Mouse (Mus musculus): ENCODE data around the gene Cep128. TPM values are rescaled to one million over a fixed set of nuclear protein-coding genes. Genes with fewer than 3 reads are reported as not detected.

Cep128 gene
- polyA plus RNA-seq, 1 experiment from 2014 or later: 12.6 TPM

GRCm38 (mm10) chr12:91040267-91040905, 343.8 kb downstream of the Cep128 start:
- ATAC-seq (ENCODE audit: insufficient read depth) (no peak), DNase-seq (no peak)
- 81% methylated on average over 7 of the region's 7 CpGs for WGBS
- Histone ChIP-seq H3K27ac (ENCODE audit: low read depth) (no peak overlapping the region), H3K9ac (no peak overlapping the region), H3K9me3 (ENCODE audit: low read depth, low read length) (no peaks in the 10 kb centered on the region), H3K27me3 (ENCODE audit: insufficient read depth, low read length) (no peaks in the 10 kb centered on the region), H3K4me1 (ENCODE audit: insufficient read depth) (no peaks in the 10 kb centered on the region), H3K4me3 (ENCODE audit: low read depth, low read length) (no peak overlapping the region), H3K4me2 (no peak overlapping the region), H3K36me3 (ENCODE audit: insufficient read depth) (no peaks in the 10 kb centered on the region)
- no peak for TF ChIP-seq CTCF (IDR thresholded peaks at IDR 0.05; ENCODE audit: low read depth)

- H3K27me3 ChIP-seq (ENCODE audit: insufficient read depth, low read length): no peaks in the 10 kb centered on the region
- TF ChIP-seq CTCF (IDR thresholded peaks at IDR 0.05; ENCODE audit: low read depth): no peak
- H3K4me1 ChIP-seq (ENCODE audit: insufficient read depth): peaks cover 8% of the 10 kb centered on the region; the same call in 1 of the 2 replicates
- ATAC-seq (ENCODE audit: insufficient read depth): peak; percentile 88
- 36% methylated on average over 5 of the region's 5 CpGs for WGBS
- no peaks in the 10 kb centered on the region for H3K9me3 ChIP-seq (ENCODE audit: low read depth, low read length)
- H3K36me3 ChIP-seq (ENCODE audit: insufficient read depth): no peaks in the 10 kb centered on the region
- H3K4me3 ChIP-seq (ENCODE audit: low read depth, low read length): no peak overlapping the region
- H3K27ac ChIP-seq (ENCODE audit: low read depth): peak overlapping the region; percentile 42; the same call in 1 of the 2 replicates
- no peak overlapping the region for H3K4me2 ChIP-seq
- peak; percentile 78 for DNase-seq
- no peak overlapping the region for H3K9ac ChIP-seq
These were observed 355.1 kb downstream of the Cep128 start for GRCm38 (mm10) chr12:91029116-91029515.

- TF ChIP-seq CTCF (IDR thresholded peaks at IDR 0.05; ENCODE audit: low read depth): no peak
- no peaks in the 10 kb centered on the region for H3K27me3 ChIP-seq (ENCODE audit: insufficient read depth, low read length)
- ATAC-seq (ENCODE audit: insufficient read depth) (peak; percentile 77), DNase-seq (peak; percentile 65)
- H3K27ac ChIP-seq (ENCODE audit: low read depth): peak overlapping the region; percentile 76; the same call in 1 of the 2 replicates
- WGBS: 26% methylated on average over 9 of the region's 9 CpGs
- H3K9me3 ChIP-seq (ENCODE audit: low read depth, low read length): no peaks in the 10 kb centered on the region
- H3K9ac ChIP-seq: no peak overlapping the region
- H3K4me2 ChIP-seq: no peak overlapping the region
- H3K4me1 ChIP-seq (ENCODE audit: insufficient read depth): peaks cover 8% of the 10 kb centered on the region; the same call in 1 of the 2 replicates
- no peaks in the 10 kb centered on the region for H3K36me3 ChIP-seq (ENCODE audit: insufficient read depth)
- no peak overlapping the region for H3K4me3 ChIP-seq (ENCODE audit: low read depth, low read length)
These were observed 356.5 kb downstream of the Cep128 start for GRCm38 (mm10) chr12:91027681-91028080.

GRCm38 (mm10) chr12:91027100-91027499, 357.1 kb downstream of the Cep128 start:
- TF ChIP-seq CTCF (IDR thresholded peaks at IDR 0.05; ENCODE audit: low read depth): no peak
- 60% methylated on average over 4 of the region's 4 CpGs for WGBS
- Histone ChIP-seq H3K36me3 (ENCODE audit: insufficient read depth) (no peaks in the 10 kb centered on the region), H3K9me3 (ENCODE audit: low read depth, low read length) (no peaks in the 10 kb centered on the region), H3K4me2 (no peak overlapping the region), H3K4me1 (ENCODE audit: insufficient read depth) (peaks cover 8% of the 10 kb centered on the region; the same call in 1 of the 2 replicates), H3K27me3 (ENCODE audit: insufficient read depth, low read length) (no peaks in the 10 kb centered on the region), H3K27ac (ENCODE audit: low read depth) (peak overlapping the region; percentile 70), H3K4me3 (ENCODE audit: low read depth, low read length) (no peak overlapping the region), H3K9ac (no peak overlapping the region)
- ATAC-seq (ENCODE audit: insufficient read depth): 0 out of 2 replicates have a peak, but pooled peaks have one; percentile 3
- DNase-seq: no peak

GRCm38 (mm10) chr12:91015075-91015474, 369.1 kb downstream of the Cep128 start:
- ATAC-seq (ENCODE audit: insufficient read depth) (no peak), DNase-seq (no peak)
- Histone ChIP-seq H3K27ac (ENCODE audit: low read depth) (no peak overlapping the region), H3K4me1 (ENCODE audit: insufficient read depth) (no peaks in the 10 kb centered on the region), H3K36me3 (ENCODE audit: insufficient read depth) (no peaks in the 10 kb centered on the region), H3K9me3 (ENCODE audit: low read depth, low read length) (no peaks in the 10 kb centered on the region), H3K9ac (no peak overlapping the region), H3K27me3 (ENCODE audit: insufficient read depth, low read length) (no peaks in the 10 kb centered on the region), H3K4me3 (ENCODE audit: low read depth, low read length) (no peak overlapping the region), H3K4me2 (no peak overlapping the region)
- 72% methylated on average over 6 of the region's 6 CpGs for WGBS
- no peak for TF ChIP-seq CTCF (IDR thresholded peaks at IDR 0.05; ENCODE audit: low read depth)

- no peak for TF ChIP-seq CTCF (IDR thresholded peaks at IDR 0.05; ENCODE audit: low read depth)
- Histone ChIP-seq H3K9me3 (ENCODE audit: low read depth, low read length) (no peaks in the 10 kb centered on the region), H3K27me3 (ENCODE audit: insufficient read depth, low read length) (no peaks in the 10 kb centered on the region), H3K4me1 (ENCODE audit: insufficient read depth) (no peaks in the 10 kb centered on the region), H3K4me3 (ENCODE audit: low read depth, low read length) (no peak overlapping the region), H3K9ac (no peak overlapping the region), H3K36me3 (ENCODE audit: insufficient read depth) (no peaks in the 10 kb centered on the region), H3K4me2 (no peak overlapping the region), H3K27ac (ENCODE audit: low read depth) (no peak overlapping the region)
- ATAC-seq (ENCODE audit: insufficient read depth) (no peak), DNase-seq (no peak)
- 77% methylated on average over 6 of the region's 6 CpGs for WGBS
These were observed 371.2 kb downstream of the Cep128 start for GRCm38 (mm10) chr12:91013043-91013442.

GRCm38 (mm10) chr12:91012184-91012583, 372.0 kb downstream of the Cep128 start:
- no peak for DNase-seq
- Histone ChIP-seq H3K9ac (no peak overlapping the region), H3K4me1 (ENCODE audit: insufficient read depth) (no peaks in the 10 kb centered on the region), H3K27me3 (ENCODE audit: insufficient read depth, low read length) (no peaks in the 10 kb centered on the region), H3K4me2 (no peak overlapping the region), H3K36me3 (ENCODE audit: insufficient read depth) (no peaks in the 10 kb centered on the region), H3K9me3 (ENCODE audit: low read depth, low read length) (no peaks in the 10 kb centered on the region), H3K27ac (ENCODE audit: low read depth) (no peak overlapping the region), H3K4me3 (ENCODE audit: low read depth, low read length) (no peak overlapping the region)
- no peak for ATAC-seq (ENCODE audit: insufficient read depth)
- 61% methylated on average over 4 of the region's 4 CpGs for WGBS
- TF ChIP-seq CTCF (IDR thresholded peaks at IDR 0.05; ENCODE audit: low read depth): no peak
